Mouse (Mus musculus): ENCODE measurements at regions not wholly inside any gene's neighbourhood (a gene's known extent, or its start where the extent isn't known, plus 50 kb on each side); places are given as distances from the start of the nearest gene placed in this dataset.

DNA sequence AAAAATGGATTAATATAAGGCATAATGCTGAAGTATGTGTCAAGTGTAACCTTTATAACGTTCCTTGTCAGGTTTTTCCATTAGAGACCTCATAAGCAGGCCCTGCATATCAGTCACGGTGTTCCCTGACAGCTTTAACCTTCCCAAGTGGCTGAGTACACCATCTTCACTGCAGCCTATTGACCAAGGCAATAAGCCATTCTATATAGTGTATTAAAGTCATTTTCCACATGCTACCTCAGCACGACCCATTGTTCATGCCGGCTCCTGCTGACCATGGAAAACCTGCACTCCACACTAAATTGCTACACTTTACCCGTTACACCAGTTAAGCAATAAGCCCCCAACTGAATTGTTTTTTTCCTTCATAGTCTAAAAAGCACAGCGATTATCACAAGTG lies 883.0 kb upstream of the Arrdc3 start:
- no peaks in the 10 kb centered on the region for H3K27me3 ChIP-seq (ENCODE audit: control insufficient read depth, insufficient read depth, low read length)
- WGBS: 58% methylated on average over 6 of the region's 6 CpGs
- H3K27ac ChIP-seq (ENCODE audit: low read depth, low read length): no peak overlapping the region
- no peaks in the 10 kb centered on the region for H3K9me3 ChIP-seq (ENCODE audit: control insufficient read depth, low read length)
- no peak overlapping the region for H3K9ac ChIP-seq (ENCODE audit: low read depth, low read length)
- no peak overlapping the region for H3K4me3 ChIP-seq (ENCODE audit: low read length)
- peaks cover 4% of the 10 kb centered on the region; the same call in 1 of the 2 replicates for H3K4me1 ChIP-seq (ENCODE audit: control insufficient read depth, insufficient read depth, low read length)
- ATAC-seq (ENCODE audit: low FRiP score, low TSS enrichment): no peak
- no peak overlapping the region for H3K4me2 ChIP-seq (replicated peaks; ENCODE audit: low read depth, low read length)
- H3K36me3 ChIP-seq (ENCODE audit: control insufficient read depth, insufficient read depth, low read length): no peaks in the 10 kb centered on the region

DNA sequence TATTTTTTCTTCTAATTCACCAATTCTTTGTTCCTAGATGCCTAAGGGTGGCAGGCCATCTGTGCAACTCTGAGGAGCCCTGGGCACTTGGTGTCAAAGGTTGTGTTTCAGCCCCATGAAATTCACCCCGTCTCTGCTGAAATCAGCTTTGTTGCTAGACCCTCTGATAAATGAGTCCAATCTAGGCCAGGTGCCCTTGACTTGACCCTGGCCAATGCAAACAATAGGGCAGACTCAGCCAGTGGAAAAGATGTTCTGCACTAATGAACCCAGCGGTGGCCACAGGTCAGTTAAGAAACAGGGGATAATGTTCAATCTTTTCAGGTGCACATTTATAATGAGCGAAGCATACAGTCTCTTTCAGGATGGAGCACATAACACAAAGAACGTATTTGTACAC lies 882.5 kb upstream of the Arrdc3 start:
- H3K4me1 ChIP-seq (ENCODE audit: control insufficient read depth, insufficient read depth, low read length): peaks cover 4% of the 10 kb centered on the region; the same call in 1 of the 2 replicates
- H3K4me2 ChIP-seq (replicated peaks; ENCODE audit: low read depth, low read length): no peak overlapping the region
- H3K27me3 ChIP-seq (ENCODE audit: control insufficient read depth, insufficient read depth, low read length): no peaks in the 10 kb centered on the region
- H3K9me3 ChIP-seq (ENCODE audit: control insufficient read depth, low read length): no peaks in the 10 kb centered on the region
- WGBS: 18% methylated on average over 4 of the region's 4 CpGs
- H3K36me3 ChIP-seq (ENCODE audit: control insufficient read depth, insufficient read depth, low read length): no peaks in the 10 kb centered on the region
- ATAC-seq (ENCODE audit: low FRiP score, low TSS enrichment): peak; percentile 91
- H3K27ac ChIP-seq (ENCODE audit: low read depth, low read length): no peak overlapping the region
- no peak overlapping the region for H3K9ac ChIP-seq (ENCODE audit: low read depth, low read length)
- no peak overlapping the region for H3K4me3 ChIP-seq (ENCODE audit: low read length)

Measured in kidney, embryonic 14.5 days (tissue).